Mouse (Mus musculus): Measurements from ENCODE around the gene Cdk5rap1. TPM values are rescaled to one million over a fixed set of nuclear protein-coding genes. Genes with fewer than 3 reads are reported as not detected.
"Not testable (repeated sequence)": the region's sequence is repeated elsewhere in the genome, so short reads cannot be mapped to it uniquely, and the experiment has no call there.

Cdk5rap1 gene
- polyA plus RNA-seq, 1 experiment from 2014 or later, result 19.0 TPM

DNA sequence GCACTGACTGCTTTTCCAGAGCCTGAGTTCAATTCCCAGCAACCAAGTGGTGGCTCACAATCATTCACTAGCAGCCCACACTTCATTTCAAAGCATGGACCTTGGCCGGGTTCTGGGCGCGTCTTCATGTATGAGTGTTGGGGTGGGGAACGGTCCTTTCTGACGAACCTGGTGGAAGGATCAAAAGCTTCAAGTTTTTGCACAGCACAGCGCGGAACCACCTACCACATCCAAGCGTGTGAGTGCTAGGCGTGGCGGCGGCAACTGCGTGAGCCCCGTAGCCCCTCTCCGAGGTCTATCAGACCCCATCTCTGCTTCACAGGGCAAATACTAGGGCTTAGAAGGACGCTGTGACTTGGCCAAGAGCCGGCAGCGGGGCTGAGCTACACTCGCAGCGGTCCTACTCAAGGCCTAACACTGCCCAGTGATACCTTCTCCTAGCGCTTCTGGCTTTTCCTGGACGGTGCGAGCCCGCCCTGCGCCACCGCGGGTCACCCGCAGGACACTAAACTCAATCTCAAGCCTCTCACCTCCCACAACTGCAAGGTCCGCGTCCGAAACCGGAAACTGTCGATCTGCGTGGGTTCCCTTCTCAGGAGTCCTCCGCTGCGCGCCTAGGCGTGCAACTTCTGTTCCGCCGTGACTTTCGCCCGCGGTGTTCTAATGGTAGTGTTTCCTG, 520 bp downstream of the Cdk5rap1 start:
- H3K27ac ChIP-seq, result peak overlapping the region; percentile 95
- ATAC-seq (replicated peaks; ENCODE audit: low FRiP score), result peak; percentile 89
- WGBS, result under 1% methylated on average over 42 of the region's 42 CpGs
- H3K27me3 ChIP-seq, result no peaks in the 10 kb centered on the region
- peaks cover 27% of the 10 kb centered on the region for H3K36me3 ChIP-seq
- peak overlapping the region; percentile 75 for H3K4me2 ChIP-seq
- H3K9ac ChIP-seq, result peak overlapping the region; percentile 95
- peak overlapping the region; percentile 80 for H3K4me3 ChIP-seq (replicated peaks)
- no peaks in the 10 kb centered on the region for H3K9me3 ChIP-seq (replicated peaks)
- peaks cover 9% of the 10 kb centered on the region for H3K4me1 ChIP-seq

DNA sequence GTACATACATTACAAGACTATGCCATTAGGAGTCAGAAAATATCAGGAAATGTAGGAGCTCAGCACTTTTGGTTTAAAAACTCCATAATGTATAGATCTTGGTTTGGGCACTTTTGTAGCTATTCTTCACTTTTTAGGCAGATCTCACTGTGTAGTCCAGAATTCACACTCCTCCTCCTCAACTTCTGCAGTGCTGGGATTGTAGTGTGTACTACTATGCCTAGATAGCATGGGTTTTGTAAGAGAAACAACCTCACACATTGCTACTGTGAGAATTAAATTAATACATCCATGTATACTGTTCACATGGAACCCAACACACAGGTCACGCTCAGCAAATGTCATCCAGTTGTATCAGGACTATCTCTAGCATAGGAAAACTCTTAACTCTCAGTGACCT, 5.3 kb downstream of the Cdk5rap1 start:
- WGBS, result 88% methylated on average over 1 of the region's 1 CpGs
- H3K4me2 ChIP-seq, result no peak overlapping the region
- no peak overlapping the region for H3K27ac ChIP-seq
- H3K9me3 ChIP-seq (replicated peaks), result no peaks in the 10 kb centered on the region
- peaks cover 67% of the 10 kb centered on the region for H3K36me3 ChIP-seq
- peaks cover 4% of the 10 kb centered on the region; the same call in 1 of the 2 replicates for H3K4me1 ChIP-seq
- H3K27me3 ChIP-seq, result no peaks in the 10 kb centered on the region
- ATAC-seq (replicated peaks; ENCODE audit: low FRiP score), result no peak
- no peak overlapping the region for H3K9ac ChIP-seq
- H3K4me3 ChIP-seq (replicated peaks), result no peak overlapping the region

DNA sequence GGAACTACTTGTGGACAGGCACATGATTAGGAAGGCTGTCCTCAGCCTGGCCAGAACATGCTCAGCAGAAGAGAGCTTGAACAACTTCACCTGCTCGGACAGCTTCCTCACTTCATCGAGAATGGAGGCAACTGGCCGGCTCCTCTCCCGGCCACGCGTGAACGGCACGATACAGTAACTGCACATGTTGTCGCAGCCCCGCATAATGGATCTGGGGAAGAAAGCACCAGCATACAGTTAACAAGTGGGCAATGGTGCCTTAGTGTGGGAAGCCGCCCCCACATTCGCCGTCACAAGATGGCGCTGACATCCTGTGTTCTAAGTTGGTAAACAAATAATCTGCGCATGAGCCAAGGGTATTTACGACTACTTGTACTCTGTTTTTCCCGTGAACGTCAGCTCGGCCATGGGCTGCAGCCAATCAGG, 18.8 kb downstream of the Cdk5rap1 start:
- not testable (repeated sequence) for H3K4me1 ChIP-seq; H3K27me3 ChIP-seq; H3K9me3 ChIP-seq (replicated peaks); ATAC-seq (replicated peaks; ENCODE audit: low FRiP score)
- peaks cover 33% of the 10 kb centered on the region for H3K36me3 ChIP-seq
- peak overlapping the region; percentile 35; the same call in 1 of the 2 replicates for H3K9ac ChIP-seq
- H3K4me2 ChIP-seq, result peak overlapping the region; percentile 47
- 77% methylated on average over 16 of the region's 19 CpGs for WGBS
- peak overlapping the region; percentile 74 for H3K27ac ChIP-seq
- H3K4me3 ChIP-seq (replicated peaks), result peak overlapping the region; percentile 43

DNA sequence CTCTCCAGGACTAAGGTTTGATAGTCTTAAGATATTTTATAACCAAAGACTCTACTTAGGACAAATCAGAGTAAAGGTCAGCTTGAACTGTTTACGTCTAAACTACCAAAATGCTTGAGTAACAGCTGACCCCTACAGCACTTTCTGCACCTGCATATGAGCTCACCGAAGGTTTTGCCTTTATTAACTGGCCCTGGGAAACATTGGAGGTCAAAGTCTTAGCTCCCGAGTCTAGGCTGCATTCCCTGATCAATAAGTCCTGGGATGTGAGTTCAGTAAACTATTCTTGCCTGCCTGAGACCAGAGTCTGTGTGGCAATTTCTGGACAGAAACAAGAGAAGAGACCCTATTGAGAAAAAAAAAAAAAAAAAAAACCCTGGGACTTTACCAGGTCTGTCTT, 24.7 kb downstream of the Cdk5rap1 start:
- no peak overlapping the region for H3K9ac ChIP-seq
- no peak overlapping the region for H3K4me3 ChIP-seq (replicated peaks)
- no peaks in the 10 kb centered on the region for H3K4me1 ChIP-seq
- H3K4me2 ChIP-seq, result no peak overlapping the region
- WGBS, result 80% methylated on average over 3 of the region's 3 CpGs
- no peak overlapping the region for H3K27ac ChIP-seq
- H3K9me3 ChIP-seq (replicated peaks), result no peaks in the 10 kb centered on the region
- peaks cover 68% of the 10 kb centered on the region for H3K36me3 ChIP-seq
- no peak for ATAC-seq (replicated peaks; ENCODE audit: low FRiP score)
- H3K27me3 ChIP-seq, result no peaks in the 10 kb centered on the region

DNA sequence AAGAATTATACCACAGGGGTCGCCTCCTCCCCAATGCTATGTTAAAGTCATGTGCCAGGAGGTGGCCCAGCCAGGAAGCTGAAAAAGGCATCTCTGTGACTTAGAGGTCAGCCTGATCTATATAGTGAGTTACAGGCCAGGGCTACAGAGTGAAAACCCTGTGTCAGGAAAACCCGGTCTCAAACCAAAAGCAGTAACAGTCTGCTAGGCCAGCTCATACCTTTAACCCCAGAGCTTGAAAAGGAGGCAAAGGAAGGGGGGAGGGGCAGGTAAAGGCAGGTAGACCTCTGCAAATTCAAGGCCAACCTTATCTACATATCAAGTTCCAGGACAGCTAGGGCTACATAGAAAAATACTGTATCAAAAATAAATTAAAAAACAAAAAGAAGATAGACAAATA, 33.5 kb downstream of the Cdk5rap1 start:
- H3K27me3 ChIP-seq, result no peaks in the 10 kb centered on the region
- H3K9ac ChIP-seq, result no peak overlapping the region
- no peak overlapping the region for H3K27ac ChIP-seq
- peaks cover 59% of the 10 kb centered on the region for H3K36me3 ChIP-seq
- ATAC-seq (replicated peaks; ENCODE audit: low FRiP score), result no peak
- no peak overlapping the region for H3K4me2 ChIP-seq
- 52% methylated on average over 2 of the region's 2 CpGs for WGBS
- H3K9me3 ChIP-seq (replicated peaks), result no peaks in the 10 kb centered on the region
- H3K4me1 ChIP-seq, result no peaks in the 10 kb centered on the region
- H3K4me3 ChIP-seq (replicated peaks), result no peak overlapping the region

DNA sequence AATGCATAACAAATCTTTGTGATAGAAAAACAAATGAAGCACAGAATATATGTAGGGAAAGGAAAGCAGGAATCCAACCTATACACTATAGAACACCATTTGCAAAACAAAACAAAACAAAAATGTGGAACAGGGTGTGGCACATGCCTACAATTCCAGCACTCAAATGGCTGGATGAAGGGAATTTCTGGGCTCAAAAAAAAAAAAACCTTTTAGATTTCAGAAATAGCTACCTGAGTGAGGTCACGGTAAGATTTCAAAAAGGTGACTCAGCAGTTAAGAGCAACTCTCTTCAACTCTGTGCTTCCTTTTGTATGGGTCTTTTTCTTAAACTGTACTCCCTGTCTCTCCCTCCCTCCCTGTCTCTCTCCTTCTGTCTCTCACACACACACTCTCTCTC, 34.6 kb downstream of the Cdk5rap1 start:
- Histone ChIP-seq H3K27ac (no peak overlapping the region), H3K27me3 (no peaks in the 10 kb centered on the region), H3K9me3 (replicated peaks) (no peaks in the 10 kb centered on the region), H3K4me2 (no peak overlapping the region), H3K9ac (no peak overlapping the region), H3K4me3 (replicated peaks) (no peak overlapping the region), H3K36me3 (peaks cover 54% of the 10 kb centered on the region), H3K4me1 (no peaks in the 10 kb centered on the region)
- ATAC-seq (replicated peaks; ENCODE audit: low FRiP score), result no peak
- 72% methylated on average over 1 of the region's 1 CpGs for WGBS

DNA sequence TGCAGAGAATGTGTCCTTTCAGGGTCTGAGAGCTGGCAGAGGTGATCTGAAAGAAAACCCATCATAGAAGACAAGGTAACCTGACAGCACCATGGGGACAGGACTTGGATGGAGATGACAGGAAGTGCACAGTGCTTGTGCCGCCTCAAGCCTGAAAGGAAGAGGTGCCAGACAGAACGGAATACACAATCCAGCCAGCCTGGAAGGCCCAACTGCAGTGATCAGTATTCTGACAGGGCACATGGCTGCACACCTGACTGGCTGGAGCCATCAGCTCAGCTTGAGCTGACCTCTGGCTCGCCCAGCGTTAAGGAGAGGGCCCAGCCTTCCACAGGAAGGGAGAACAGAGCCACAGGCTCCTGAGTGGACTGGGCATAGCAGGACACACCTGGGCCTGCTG, 37.2 kb downstream of the Cdk5rap1 start:
- no peak for ATAC-seq (replicated peaks; ENCODE audit: low FRiP score)
- no peak overlapping the region for H3K4me2 ChIP-seq
- no peaks in the 10 kb centered on the region for H3K9me3 ChIP-seq (replicated peaks)
- H3K9ac ChIP-seq, result no peak overlapping the region
- peaks cover 30% of the 10 kb centered on the region for H3K36me3 ChIP-seq
- H3K27ac ChIP-seq, result no peak overlapping the region
- 72% methylated on average over 4 of the region's 4 CpGs for WGBS
- no peaks in the 10 kb centered on the region for H3K27me3 ChIP-seq
- H3K4me1 ChIP-seq, result no peaks in the 10 kb centered on the region
- no peak overlapping the region for H3K4me3 ChIP-seq (replicated peaks)

DNA sequence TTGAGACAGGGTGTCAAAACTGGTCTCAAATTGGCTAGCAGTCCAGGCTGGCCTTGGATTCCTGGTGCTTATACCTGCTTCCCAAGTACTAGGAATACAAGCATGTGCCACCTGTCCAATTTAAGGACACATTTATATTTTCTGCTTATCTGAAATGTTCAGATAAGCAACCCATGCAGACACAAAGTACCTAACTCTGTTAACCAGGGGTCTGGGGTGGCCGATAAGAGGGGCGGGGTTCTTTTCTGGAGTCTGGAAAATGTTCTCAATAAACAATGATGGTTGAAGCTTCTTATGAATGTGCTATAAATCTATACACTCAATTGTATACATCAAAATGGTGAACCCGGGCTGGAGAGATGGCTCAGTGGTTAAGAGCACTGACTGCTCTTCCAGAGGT, 46.0 kb downstream of the Cdk5rap1 start:
- H3K36me3 ChIP-seq, result no peaks in the 10 kb centered on the region
- no peaks in the 10 kb centered on the region for H3K9me3 ChIP-seq (replicated peaks)
- no peak overlapping the region for H3K9ac ChIP-seq
- no peak overlapping the region for H3K4me3 ChIP-seq (replicated peaks)
- no peak for ATAC-seq (replicated peaks; ENCODE audit: low FRiP score)
- H3K27me3 ChIP-seq, result no peaks in the 10 kb centered on the region
- H3K4me1 ChIP-seq, result no peaks in the 10 kb centered on the region
- no peak overlapping the region for H3K27ac ChIP-seq
- WGBS, result 92% methylated on average over 3 of the region's 3 CpGs
- H3K4me2 ChIP-seq, result no peak overlapping the region

DNA sequence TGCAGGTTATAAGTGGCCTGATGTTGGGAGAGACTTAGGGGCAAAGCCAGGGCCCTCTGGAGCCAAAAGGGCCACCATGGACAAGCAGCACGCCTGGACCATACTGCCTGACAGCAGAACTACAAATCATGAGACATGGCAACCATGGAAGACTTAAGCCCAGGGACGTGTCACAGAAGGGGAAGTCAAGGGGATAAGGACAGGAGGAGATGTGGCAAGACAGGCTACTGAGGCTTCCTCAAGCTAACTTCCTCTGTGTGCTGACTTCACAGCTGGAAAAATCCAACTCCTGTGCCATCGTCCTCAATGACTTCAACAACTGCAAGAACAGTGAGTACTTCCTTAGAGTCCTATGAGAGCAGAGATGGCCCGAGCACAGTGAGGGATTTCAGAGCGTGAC, 59.0 kb downstream of the Cdk5rap1 start:
- H3K4me3 ChIP-seq (replicated peaks); H3K4me2 ChIP-seq; H3K9ac ChIP-seq; H3K27me3 ChIP-seq; H3K27ac ChIP-seq; ATAC-seq (replicated peaks; ENCODE audit: low FRiP score); H3K9me3 ChIP-seq (replicated peaks); H3K36me3 ChIP-seq; H3K4me1 ChIP-seq: not testable (repeated sequence)
- 79% methylated on average over 5 of the region's 5 CpGs for WGBS

DNA sequence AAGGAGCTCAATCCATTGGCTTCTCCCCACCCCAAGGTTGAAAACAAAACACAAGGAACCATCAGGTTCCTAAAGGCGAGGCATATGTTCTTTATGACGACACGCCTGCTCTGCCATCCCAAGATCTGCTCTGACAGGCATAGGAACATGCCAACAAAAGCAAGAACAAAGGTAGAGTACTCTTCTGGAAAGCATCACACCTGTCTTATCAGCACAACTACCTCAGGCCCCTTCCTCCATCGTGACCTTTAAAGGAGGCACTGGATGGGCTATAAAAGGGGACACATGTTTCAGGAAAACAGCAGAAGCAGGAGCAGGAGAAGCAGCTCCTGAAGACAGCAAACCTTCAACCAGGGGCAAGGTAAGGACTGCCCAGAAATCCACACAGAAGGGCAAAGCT, 65.9 kb downstream of the Cdk5rap1 start, which contains the start of gene Bpifb9b:
TSS of gene Bpifb9b (plus strand) at position 301 of the 400 bp plus-strand sequence.
- H3K9me3 ChIP-seq (replicated peaks); H3K4me3 ChIP-seq (replicated peaks); H3K4me1 ChIP-seq; H3K27ac ChIP-seq; H3K27me3 ChIP-seq; H3K9ac ChIP-seq; H3K4me2 ChIP-seq; ATAC-seq (replicated peaks; ENCODE audit: low FRiP score); H3K36me3 ChIP-seq: not testable (repeated sequence)
- WGBS, result 80% methylated on average over 4 of the region's 4 CpGs

DNA sequence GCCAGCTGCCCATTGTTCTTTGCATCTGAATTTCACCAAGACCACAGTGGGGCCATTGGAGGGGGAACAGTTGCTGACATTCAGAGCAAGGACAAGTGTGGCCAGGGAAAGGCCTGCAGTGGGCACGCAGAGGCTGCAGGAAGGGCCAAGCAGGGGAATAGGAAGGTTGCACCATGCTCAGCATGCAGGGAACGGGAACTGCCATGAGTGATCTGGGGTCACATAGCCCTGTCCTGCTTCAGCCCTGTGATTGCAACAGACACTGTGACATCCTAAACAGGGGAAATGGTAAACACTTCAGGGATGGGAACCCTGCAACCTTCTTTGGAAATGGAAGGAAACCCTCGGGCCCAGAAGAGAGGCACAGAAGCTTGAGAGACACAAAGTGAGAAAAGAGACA, 68.2 kb downstream of the Cdk5rap1 start:
- H3K9ac ChIP-seq; ATAC-seq (replicated peaks; ENCODE audit: low FRiP score); H3K9me3 ChIP-seq (replicated peaks); H3K4me3 ChIP-seq (replicated peaks); H3K27me3 ChIP-seq; H3K27ac ChIP-seq; H3K4me1 ChIP-seq; H3K4me2 ChIP-seq; H3K36me3 ChIP-seq: not testable (repeated sequence)
- WGBS, result 86% methylated on average over 1 of the region's 3 CpGs

DNA sequence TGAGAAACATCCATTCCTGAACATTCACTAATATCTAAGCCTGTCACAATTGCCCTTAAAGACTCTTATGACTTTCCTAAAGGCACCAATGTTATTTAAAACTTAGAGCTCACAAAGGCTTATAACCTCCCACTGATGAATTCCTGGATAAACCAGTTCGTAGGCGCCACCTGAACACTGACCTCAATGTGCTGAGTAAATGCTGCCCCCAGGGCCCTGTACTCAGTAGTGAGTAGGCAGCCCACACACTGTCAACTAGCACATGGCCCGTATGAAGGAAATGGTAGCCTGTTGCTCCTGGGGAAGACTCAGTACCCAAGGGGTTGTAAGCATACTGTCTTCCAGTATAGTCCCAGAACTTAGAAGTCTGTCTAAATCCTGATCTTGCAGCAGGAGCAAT, 71.0 kb downstream of the Cdk5rap1 start:
- 70% methylated on average over 3 of the region's 3 CpGs for WGBS
- Histone ChIP-seq H3K9me3 (replicated peaks) (no peaks in the 10 kb centered on the region), H3K4me1 (no peaks in the 10 kb centered on the region), H3K9ac (no peak overlapping the region), H3K4me3 (replicated peaks) (no peak overlapping the region), H3K27ac (no peak overlapping the region), H3K27me3 (no peaks in the 10 kb centered on the region), H3K4me2 (no peak overlapping the region), H3K36me3 (no peaks in the 10 kb centered on the region)
- no peak for ATAC-seq (replicated peaks; ENCODE audit: low FRiP score)

DNA sequence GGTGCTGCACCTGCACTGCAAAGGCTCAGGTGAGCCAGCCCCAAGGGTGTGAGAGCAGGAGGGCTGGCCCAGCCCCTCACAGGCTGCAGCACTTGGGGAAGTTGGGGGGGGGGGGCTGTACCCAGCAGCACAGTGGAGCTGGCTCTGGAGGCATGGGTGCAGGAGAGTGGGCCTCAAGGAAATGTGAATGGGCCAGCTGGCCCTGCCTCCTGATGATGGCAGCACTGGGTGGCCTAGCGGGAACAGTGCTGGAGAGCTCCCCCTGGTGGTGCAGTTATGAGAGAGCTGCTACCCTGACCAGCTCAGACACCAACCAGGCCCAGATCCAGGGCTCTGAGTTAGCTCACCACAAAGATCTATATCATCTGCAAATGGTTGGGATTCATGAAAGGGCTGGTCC, 72.3 kb downstream of the Cdk5rap1 start:
- Histone ChIP-seq H3K9me3 (replicated peaks) (no peaks in the 10 kb centered on the region), H3K36me3 (no peaks in the 10 kb centered on the region), H3K4me3 (replicated peaks) (no peak overlapping the region), H3K4me1 (no peaks in the 10 kb centered on the region), H3K4me2 (no peak overlapping the region), H3K27ac (no peak overlapping the region), H3K27me3 (no peaks in the 10 kb centered on the region), H3K9ac (no peak overlapping the region)
- WGBS, result 24% methylated on average over 1 of the region's 1 CpGs
- peak; percentile 29; the same call in 1 of the 2 replicates for ATAC-seq (replicated peaks; ENCODE audit: low FRiP score)

Measured in kidney, embryonic 15.5 days (tissue).